Mouse (Mus musculus) heart, embryonic 11.5 days (tissue): ENCODE measurements around the gene Scd3. TPM values are rescaled to one million over a fixed set of nuclear protein-coding genes. Genes with fewer than 3 reads are reported as not detected.
"Not testable (repeated sequence)": the region's sequence is repeated elsewhere in the genome, so short reads cannot be mapped to it uniquely, and the experiment has no call there.

Experiments used
- ATAC-seq: fragments of 200-750 bp; cut with Nextera tagmentation; replicated peaks from 2 replicates; pipeline ENCODE4 v1.8.0; 2017; ENCODE audit warnings: moderate library complexity; ENCODE audit not compliant: insufficient number of reproducible peaks, low FRiP score, low TSS enrichment
- H3K27ac ChIP-seq: fragments of 300-500 bp; sonication (generic); 2 replicates; pipeline ENCODE4 v1.5.1; 2014; ENCODE audit warnings: mild to moderate bottlenecking, low read depth, low read length
- H3K27me3 ChIP-seq: fragments of 300-500 bp; sonication (generic); 2 replicates; pipeline ENCODE4 v1.6.1; 2014; ENCODE audit warnings: mild to moderate bottlenecking, low read length, mixed read lengths; ENCODE audit not compliant: control insufficient read depth, insufficient read depth
- H3K36me3 ChIP-seq: fragments of 300-500 bp; sonication (generic); 2 replicates; pipeline ENCODE4 v1.6.1; 2014; ENCODE audit warnings: mild to moderate bottlenecking, low read length, moderate library complexity, mixed read lengths; ENCODE audit not compliant: control insufficient read depth, insufficient read depth
- H3K4me1 ChIP-seq: fragments of 300-500 bp; sonication (generic); 2 replicates; pipeline ENCODE4 v1.6.1; 2014; ENCODE audit warnings: low read length; ENCODE audit not compliant: control insufficient read depth, insufficient read depth
- H3K4me2 ChIP-seq: fragments of 300-500 bp; sonication (generic); 2 replicates; pipeline ENCODE4 v1.6.1; 2014; ENCODE audit warnings: mild to moderate bottlenecking, moderate library complexity
- H3K4me3 ChIP-seq: fragments of 300-500 bp; sonication (generic); 2 replicates; pipeline ENCODE4 v1.5.1; 2014; ENCODE audit warnings: low read depth, low read length
- H3K9ac ChIP-seq: fragments of 300-500 bp; sonication (generic); 2 replicates; pipeline ENCODE4 v1.6.1; 2014; ENCODE audit warnings: mild to moderate bottlenecking, low read depth, low read length, moderate library complexity
- H3K9me3 ChIP-seq: fragments of 300-500 bp; sonication (generic); replicated peaks from 2 replicates; pipeline ENCODE4 v1.6.1; 2016; ENCODE audit warnings: low read length; ENCODE audit not compliant: control insufficient read depth
- WGBS: fragments of 180-500 bp; shearing (Covaris S2); extraction: QIAGEN DNeasy Blood & Tissue Kit; methylation state at CpG from one replicate; pipeline ENCODE4 v1.1.7; 2014; ENCODE audit not compliant: insufficient replicate concordance; 5-methylcytosine and 5-hydroxymethylcytosine counted together
- polyA plus RNA-seq: library from polyadenylated mRNA; unstranded; fragments of >200 nt; fragmentation: Nextera tagmentation; extraction: Ambion mirVana; gene quantifications from 2 replicates; pipeline ENCODE4 v1.2.1, GENCODE M21; 2014

The Scd3 gene
- polyA plus RNA-seq, 1 experiment from 2014 or later = 0.21 TPM

GRCm38 (mm10) chr19:44246341-44246911, 43.4 kb downstream of the Scd3 start:
- Histone ChIP-seq H3K4me1 (peaks cover 22% of the 10 kb centered on the region), H3K9ac (no peak overlapping the region), H3K27ac (no peak overlapping the region), H3K4me3 (no peak overlapping the region), H3K9me3 (no peaks in the 10 kb centered on the region), H3K27me3 (no peaks in the 10 kb centered on the region), H3K4me2 (peak overlapping the region; percentile 41), H3K36me3 (no peaks in the 10 kb centered on the region)
- no peak for ATAC-seq
- WGBS = 20% methylated on average over 11 of the region's 11 CpGs

GRCm38 (mm10) chr19:44247281-44248080, 44.4 kb downstream of the Scd3 start:
- Histone ChIP-seq H3K4me2 (peak overlapping the region; percentile 82), H3K27me3 (no peaks in the 10 kb centered on the region), H3K4me3 (peak overlapping the region; percentile 50), H3K9me3 (no peaks in the 10 kb centered on the region), H3K4me1 (peaks cover 22% of the 10 kb centered on the region), H3K9ac (peak overlapping the region; percentile 76), H3K36me3 (no peaks in the 10 kb centered on the region), H3K27ac (peak overlapping the region; percentile 89)
- ATAC-seq = peak; percentile 36; the same call in 1 of the 2 replicates
- under 1% methylated on average over 25 of the region's 25 CpGs for WGBS

GRCm38 (mm10) chr19:44248081-44248853, 45.2 kb downstream of the Scd3 start:
- no peaks in the 10 kb centered on the region for H3K36me3 ChIP-seq
- H3K9me3 ChIP-seq = no peaks in the 10 kb centered on the region
- 4% methylated on average over 36 of the region's 36 CpGs for WGBS
- peak overlapping the region; percentile 76 for H3K9ac ChIP-seq
- peaks cover 22% of the 10 kb centered on the region for H3K4me1 ChIP-seq
- peak overlapping the region; percentile 82 for H3K4me2 ChIP-seq
- peak; percentile 97 for ATAC-seq
- peak overlapping the region; percentile 89 for H3K27ac ChIP-seq
- peak overlapping the region; percentile 50 for H3K4me3 ChIP-seq
- H3K27me3 ChIP-seq = no peaks in the 10 kb centered on the region

GRCm38 (mm10) chr19:44248854-44249351, 45.8 kb downstream of the Scd3 start:
- H3K4me2 ChIP-seq = peak overlapping the region; percentile 82
- no peaks in the 10 kb centered on the region for H3K9me3 ChIP-seq
- 74% methylated on average over 11 of the region's 11 CpGs for whole genome bisulfite sequencing
- H3K4me1 ChIP-seq = peaks cover 22% of the 10 kb centered on the region
- no peak overlapping the region for H3K4me3 ChIP-seq
- peak overlapping the region; percentile 89 for H3K27ac ChIP-seq
- H3K36me3 ChIP-seq = no peaks in the 10 kb centered on the region
- H3K9ac ChIP-seq = peak overlapping the region; percentile 52; the same call in 1 of the 2 replicates
- H3K27me3 ChIP-seq = no peaks in the 10 kb centered on the region
- no peak for ATAC-seq

GRCm38 (mm10) chr19:44251138-44251537, 48.1 kb downstream of the Scd3 start:
- not testable (repeated sequence) for H3K4me3 ChIP-seq, H3K27me3 ChIP-seq, H3K9me3 ChIP-seq, ATAC-seq, H3K4me2 ChIP-seq, H3K36me3 ChIP-seq, H3K27ac ChIP-seq, H3K9ac ChIP-seq
- H3K4me1 ChIP-seq = peaks cover 19% of the 10 kb centered on the region
- WGBS = 87% methylated on average over 6 of the region's 6 CpGs

- Histone ChIP-seq H3K27ac (no peak overlapping the region), H3K4me1 (peaks cover 12% of the 10 kb centered on the region)
- WGBS = 54% methylated on average over 12 of the region's 12 CpGs
Observed at GRCm38 (mm10) chr19:44251936-44252558, 49.0 kb downstream of the Scd3 start.

GRCm38 (mm10) chr19:44254106-44254505, 51.0 kb downstream of the Scd3 start:
- H3K36me3 ChIP-seq, H3K9ac ChIP-seq, ATAC-seq, H3K4me1 ChIP-seq, H3K9me3 ChIP-seq, H3K4me3 ChIP-seq, H3K27ac ChIP-seq, H3K27me3 ChIP-seq, H3K4me2 ChIP-seq: not testable (repeated sequence)
- 83% methylated on average over 4 of the region's 4 CpGs for WGBS

More at GRCm38 (mm10) chr19:44251936-44252558, 49.0 kb downstream of the Scd3 start:
- Histone ChIP-seq H3K27me3 (no peaks in the 10 kb centered on the region; the same call in 1 of the 2 replicates), H3K9me3 (no peaks in the 10 kb centered on the region), H3K4me3 (no peak overlapping the region), H3K4me2 (no peak overlapping the region), H3K9ac (no peak overlapping the region), H3K36me3 (no peaks in the 10 kb centered on the region)
- ATAC-seq = no peak

GRCm38 (mm10) chr19:44257377-44257966, 54.4 kb downstream of the Scd3 start:
- Histone ChIP-seq H3K27me3 (no peaks in the 10 kb centered on the region; the same call in 1 of the 2 replicates), H3K9ac (no peak overlapping the region), H3K9me3 (no peaks in the 10 kb centered on the region), H3K4me2 (no peak overlapping the region), H3K4me3 (no peak overlapping the region), H3K36me3 (no peaks in the 10 kb centered on the region), H3K4me1 (no peaks in the 10 kb centered on the region), H3K27ac (no peak overlapping the region)
- 79% methylated on average over 13 of the region's 13 CpGs for WGBS
- no peak for ATAC-seq
